8 mouse cellular contexts compared by ENCODE assay signal in genomic region chr15:34021857-34022256, GRCm38 (mm10).
DNase-seq lines count a peak whose midpoint lies in the region; ATAC-seq and TF ChIP-seq lines count a peak whose summit lies in the region.

No protein-coding gene starts in this region.

- 26% methylated on average over 11 of the region's 11 CpGs for WGBS in embryonic facial prominence, embryonic 14.5 days
- WGBS in heart, postnatal 0 days = 24% methylated on average over 11 of the region's 11 CpGs

- H3K36me3 ChIP-seq in E14TG2a.4 (ENCODE audit: insufficient read depth, low read length) = no peaks in the 10 kb centered on the region
- no peaks in the 10 kb centered on the region for H3K36me3 ChIP-seq in embryonic facial prominence, embryonic 14.5 days (ENCODE audit: control insufficient read depth, insufficient read depth, low read length)
- H3K36me3 ChIP-seq in heart, postnatal 0 days (replicated peaks; ENCODE audit: control insufficient read depth, insufficient read depth, low read length) = no peaks in the 10 kb centered on the region

- no peaks in the 10 kb centered on the region; the same call in 1 of the 2 replicates for H3K9me3 ChIP-seq in E14TG2a.4 (ENCODE audit: low read length)
- no peaks in the 10 kb centered on the region for H3K9me3 ChIP-seq in embryonic facial prominence, embryonic 14.5 days (ENCODE audit: control insufficient read depth, low read length)
- H3K9me3 ChIP-seq in heart, postnatal 0 days (replicated peaks; ENCODE audit: control insufficient read depth, low read length) = no peaks in the 10 kb centered on the region

- TF ChIP-seq CTCF in E14TG2a.4 (conservative IDR thresholded peaks at IDR 0.05; ENCODE audit: low read length) = peak; percentile 88
- peak; percentile 83 for TF ChIP-seq CTCF in heart, postnatal 0 days (IDR thresholded peaks at IDR 0.05; ENCODE audit: low read depth)

- TF ChIP-seq EP300 in heart, postnatal 0 days (IDR thresholded peaks at IDR 0.05; ENCODE audit: low read depth) = no peak

- H3K4me1 ChIP-seq in E14TG2a.4 (replicated peaks; ENCODE audit: low read depth, low read length) = peaks cover 25% of the 10 kb centered on the region
- 0 out of 2 replicates have a peak, but pooled peaks cover 3% of the 10 kb centered on the region for H3K4me1 ChIP-seq in embryonic facial prominence, embryonic 14.5 days (ENCODE audit: control insufficient read depth, insufficient read depth, low read length)
- H3K4me1 ChIP-seq in heart, postnatal 0 days (ENCODE audit: control insufficient read depth, insufficient read depth) = no peaks in the 10 kb centered on the region

- H3K4me3 ChIP-seq in E14TG2a.4 (replicated peaks; ENCODE audit: low read length) = no peak overlapping the region
- H3K4me3 ChIP-seq in embryonic facial prominence, embryonic 14.5 days (ENCODE audit: low read depth, low read length) = no peak overlapping the region
- no peak overlapping the region for H3K4me3 ChIP-seq in heart, postnatal 0 days (ENCODE audit: low read depth, low read length)

- H3K4me2 ChIP-seq in embryonic facial prominence, embryonic 14.5 days (ENCODE audit: low read depth, low read length) = no peak overlapping the region
- no peak overlapping the region for H3K4me2 ChIP-seq in heart, postnatal 0 days (ENCODE audit: low read depth, low read length)

- H3K27ac ChIP-seq in embryonic facial prominence, embryonic 14.5 days (replicated peaks; ENCODE audit: low read depth, low read length) = no peak overlapping the region
- H3K27ac ChIP-seq in heart, postnatal 0 days (ENCODE audit: low read depth) = no peak overlapping the region

- DNase-seq in adrenal gland, postnatal 4 days (ENCODE audit: low spot score in 2 of 2) = peak; percentile 15 to 62
- peak; percentile 54 for DNase-seq in embryonic facial prominence, embryonic 14.5 days (ENCODE audit: low spot score)
- no peak for DNase-seq in heart, postnatal 0 days (ENCODE audit: low spot score)
- DNase-seq in layer of hippocampus, adult 8-10 months (ENCODE audit: low spot score in 2 of 2) = peak; percentile 40 to 70
- DNase-seq in lung, postnatal 4 days = peak; percentile 54 to 72
- DNase-seq in right cerebral cortex, adult 18-20 months = peak; percentile 69
- DNase-seq in urinary bladder, postnatal 14 days (ENCODE audit: low spot score) = peak; percentile 78

- no peak overlapping the region for H3K9ac ChIP-seq in embryonic facial prominence, embryonic 14.5 days (ENCODE audit: low read depth, low read length)
- H3K9ac ChIP-seq in heart, postnatal 0 days (replicated peaks; ENCODE audit: low read depth, low read length) = no peak overlapping the region

- no peaks in the 10 kb centered on the region for H3K27me3 ChIP-seq in E14TG2a.4 (ENCODE audit: insufficient read depth, low read length)
- no peaks in the 10 kb centered on the region for H3K27me3 ChIP-seq in embryonic facial prominence, embryonic 14.5 days (replicated peaks; ENCODE audit: control insufficient read depth, insufficient read depth, low read length)
- H3K27me3 ChIP-seq in heart, postnatal 0 days (ENCODE audit: control insufficient read depth, insufficient read depth, low read length) = no peaks in the 10 kb centered on the region

- peak; percentile 41; the same call in 1 of the 2 replicates for ATAC-seq in embryonic facial prominence, embryonic 14.5 days (ENCODE audit: low read depth)
- ATAC-seq in heart, postnatal 0 days (ENCODE audit: insufficient read depth, low read depth) = no peak
